Mouse (Mus musculus) hindlimb bud, embryonic 11.5 days (tissue): ENCODE results near the gene Prox1.

Source experiments
- DNase-seq: peaks from one replicate; pipeline ENCODE4 v3.0.0-alpha.2; 2012; ENCODE audit warnings: low read depth, low spot score; ENCODE audit errors: extremely low spot score

Gene Prox1

GRCm38 (mm10) chr1:190088929-190089328 is 81.6 kb downstream of the Prox1 start:
- DNase-seq = no peak

GRCm38 (mm10) chr1:190085703-190086102 is 84.8 kb downstream of the Prox1 start:
- DNase-seq = no peak

GRCm38 (mm10) chr1:190079643-190080275 is 90.8 kb downstream of the Prox1 start:
- no peak for DNase-seq

GRCm38 (mm10) chr1:190076601-190077000 is 93.9 kb downstream of the Prox1 start:
- DNase-seq = no peak
